ENCODE assay signal across 9 mouse cellular contexts in genomic region chr11:78247012-78247348, GRCm38 (mm10). TPM values are rescaled to one million over a fixed set of nuclear protein-coding genes. Genes with fewer than 3 reads are reported as not detected.
DNase-seq lines count a peak whose midpoint lies in the region; ATAC-seq and TF ChIP-seq lines count a peak whose summit lies in the region.
"Had no signal": no experiment of that assay in that cellular context is flagged by ENCODE, and none has a peak within 500 bp of the region (broad histone marks: within the 10 kb centered on the region; RNA-seq: fewer than 3 reads in every experiment).

No protein-coding gene starts in this region.

- no peaks in the 10 kb centered on the region for H3K27me3 ChIP-seq in kidney, postnatal 0 days (ENCODE audit: insufficient read depth, low read length)
- no peaks in the 10 kb centered on the region for H3K27me3 ChIP-seq in embryonic facial prominence, embryonic 12.5 days
- H3K27me3 ChIP-seq in hindbrain, embryonic 16.5 days (replicated peaks; ENCODE audit: control insufficient read depth, insufficient read depth, low read length) = no peaks in the 10 kb centered on the region
- no peaks in the 10 kb centered on the region for H3K27me3 ChIP-seq in midbrain, postnatal 0 days (ENCODE audit: insufficient read depth, low read length)

- no peak for ATAC-seq in kidney, postnatal 0 days (replicated peaks; ENCODE audit: low FRiP score, low read depth)
- no peak for ATAC-seq in embryonic facial prominence, embryonic 12.5 days (ENCODE audit: insufficient number of reproducible peaks, insufficient read depth, low FRiP score, low TSS enrichment)
- ATAC-seq in hindbrain, embryonic 16.5 days = no peak
- no peak for ATAC-seq in midbrain, postnatal 0 days (ENCODE audit: low FRiP score)

- DNase-seq in kidney, postnatal 0 days (ENCODE audit: low spot score) = peak; percentile 34
- DNase-seq in kidney, adult 11 months = no peak
- DNase-seq in midbrain, postnatal 0 days (ENCODE audit: low spot score) = no peak
- DNase-seq in cerebellum, postnatal 4 days (ENCODE audit: low spot score in 2 of 2) = no peak
- no peak for DNase-seq in ovary, postnatal 14 days (ENCODE audit: low spot score)
- DNase-seq in gastrocnemius, postnatal 14 days = no peak
- DNase-seq: cerebellum, adult 9-11 months had no signal

- H3K27ac ChIP-seq in kidney, postnatal 0 days = no peak overlapping the region
- no peak overlapping the region for H3K27ac ChIP-seq in embryonic facial prominence, embryonic 12.5 days
- H3K27ac ChIP-seq in hindbrain, embryonic 16.5 days (ENCODE audit: low read depth, low read length) = no peak overlapping the region
- no peak overlapping the region for H3K27ac ChIP-seq in midbrain, postnatal 0 days (ENCODE audit: low read depth, low read length)

- H3K9me3 ChIP-seq in kidney, postnatal 0 days (replicated peaks; ENCODE audit: low read length) = no peaks in the 10 kb centered on the region
- no peaks in the 10 kb centered on the region for H3K9me3 ChIP-seq in embryonic facial prominence, embryonic 12.5 days
- H3K9me3 ChIP-seq in hindbrain, embryonic 16.5 days (ENCODE audit: control insufficient read depth, low read length) = no peaks in the 10 kb centered on the region
- H3K9me3 ChIP-seq in midbrain, postnatal 0 days (ENCODE audit: low read length) = no peaks in the 10 kb centered on the region

- H3K4me1 ChIP-seq in kidney, postnatal 0 days (replicated peaks; ENCODE audit: insufficient read depth, low read length) = peaks cover 7% of the 10 kb centered on the region
- H3K4me1 ChIP-seq in embryonic facial prominence, embryonic 12.5 days = peaks cover 22% of the 10 kb centered on the region
- H3K4me1 ChIP-seq in hindbrain, embryonic 16.5 days (ENCODE audit: control insufficient read depth, insufficient read depth, low read depth, low read length) = peaks cover 38% of the 10 kb centered on the region
- peaks cover 20% of the 10 kb centered on the region for H3K4me1 ChIP-seq in midbrain, postnatal 0 days (ENCODE audit: insufficient read depth, low read length)

- intact Hi-C loops in gastrocnemius, postnatal 14 days (cut with DNase I; ENCODE audit: low total_unique reads) = no loop called here

- no peak for TF ChIP-seq CTCF in kidney, postnatal 0 days (IDR thresholded peaks at IDR 0.05; ENCODE audit: low read depth)
- no peak for TF ChIP-seq CTCF in midbrain, postnatal 0 days (IDR thresholded peaks at IDR 0.05)

- H3K4me3 ChIP-seq in kidney, postnatal 0 days (replicated peaks; ENCODE audit: low read depth, low read length) = peak overlapping the region; percentile 79
- H3K4me3 ChIP-seq in embryonic facial prominence, embryonic 12.5 days = peak overlapping the region; percentile 98
- no peak overlapping the region for H3K4me3 ChIP-seq in hindbrain, embryonic 16.5 days (ENCODE audit: low read length)
- H3K4me3 ChIP-seq in midbrain, postnatal 0 days (ENCODE audit: low read depth, low read length) = peak overlapping the region; percentile 92; the same call in 1 of the 2 replicates

- no peak overlapping the region; the same call in 1 of the 2 replicates for H3K9ac ChIP-seq in kidney, postnatal 0 days (ENCODE audit: low read depth, low read length)
- H3K9ac ChIP-seq in embryonic facial prominence, embryonic 12.5 days = no peak overlapping the region
- H3K9ac ChIP-seq in hindbrain, embryonic 16.5 days (ENCODE audit: low read depth, low read length) = no peak overlapping the region; the same call in 1 of the 2 replicates
- H3K9ac ChIP-seq in midbrain, postnatal 0 days (replicated peaks; ENCODE audit: low read length, poor library complexity, severe bottlenecking) = no peak overlapping the region

- WGBS in kidney, postnatal 0 days = 41% methylated on average over 3 of the region's 3 CpGs
- WGBS in embryonic facial prominence, embryonic 12.5 days = 63% methylated on average over 3 of the region's 3 CpGs
- 81% methylated on average over 3 of the region's 3 CpGs for WGBS in hindbrain, embryonic 16.5 days
- WGBS in midbrain, postnatal 0 days = 71% methylated on average over 3 of the region's 3 CpGs

- H3K36me3 ChIP-seq in kidney, postnatal 0 days (ENCODE audit: insufficient read depth, low read length) = peaks cover 6% of the 10 kb centered on the region
- peaks cover 12% of the 10 kb centered on the region for H3K36me3 ChIP-seq in embryonic facial prominence, embryonic 12.5 days
- no peaks in the 10 kb centered on the region; the same call in 1 of the 2 replicates for H3K36me3 ChIP-seq in hindbrain, embryonic 16.5 days (ENCODE audit: control insufficient read depth, insufficient read depth, low read length)
- peaks cover 8% of the 10 kb centered on the region for H3K36me3 ChIP-seq in midbrain, postnatal 0 days (ENCODE audit: insufficient read depth, low read length)

- peak overlapping the region; percentile 70 for H3K4me2 ChIP-seq in kidney, postnatal 0 days (ENCODE audit: low read length)
- H3K4me2 ChIP-seq in embryonic facial prominence, embryonic 12.5 days (replicated peaks) = peak overlapping the region; percentile 74
- peak overlapping the region; percentile 85 for H3K4me2 ChIP-seq in hindbrain, embryonic 16.5 days (ENCODE audit: low read length)
- peak overlapping the region; percentile 54; the same call in 1 of the 2 replicates for H3K4me2 ChIP-seq in midbrain, postnatal 0 days (ENCODE audit: low read depth, low read length, poor library complexity, severe bottlenecking)

RNA-seq across cellular contexts. Expression of gene Supt6, which starts 1.2 kb away (rescaled TPM):
- polyA plus RNA-seq in kidney, postnatal 0 days (2015; fragmentation: Nextera tagmentation; extraction: Ambion mirVana) = 14.4 and 16.8 TPM in 2 replicates
- 36.1 and 37.8 TPM in 2 replicates for polyA plus RNA-seq in embryonic facial prominence, embryonic 12.5 days (2016; fragmentation: Nextera tagmentation; extraction: Ambion mirVana)
- 21.5 and 27.3 TPM in 2 replicates for polyA plus RNA-seq in hindbrain, embryonic 16.5 days (2015; fragmentation: Nextera tagmentation; extraction: Ambion mirVana)
- total RNA-seq in midbrain, postnatal 0 days (2014; rRNA removed) = 37.4 and 37.6 TPM in 2 replicates
- 19.0 and 19.4 TPM in 2 replicates for polyA plus RNA-seq in midbrain, postnatal 0 days (2015; fragmentation: Nextera tagmentation; extraction: Ambion mirVana)
- total RNA-seq in gastrocnemius, postnatal 14 days (2021) = 10 to 100 TPM; 25.9 to 26.0 TPM

RNA-seq across cellular contexts. Expression of gene Sdf2, which starts 1.4 kb away (rescaled TPM):
- 104 and 106 TPM in 2 replicates for polyA plus RNA-seq in kidney, postnatal 0 days (2015; fragmentation: Nextera tagmentation; extraction: Ambion mirVana)
- 56.2 and 61.1 TPM in 2 replicates for polyA plus RNA-seq in embryonic facial prominence, embryonic 12.5 days (2016; fragmentation: Nextera tagmentation; extraction: Ambion mirVana)
- 99.8 and 110 TPM in 2 replicates for polyA plus RNA-seq in hindbrain, embryonic 16.5 days (2015; fragmentation: Nextera tagmentation; extraction: Ambion mirVana)
- 76.3 and 106 TPM in 2 replicates for total RNA-seq in midbrain, postnatal 0 days (2014; rRNA removed)
- polyA plus RNA-seq in midbrain, postnatal 0 days (2015; fragmentation: Nextera tagmentation; extraction: Ambion mirVana) = 114 and 115 TPM in 2 replicates
- total RNA-seq in gastrocnemius, postnatal 14 days (2021) = 10 to 100 TPM; 45.1 to 47.5 TPM

RNA-seq across cellular contexts. Expression of gene 2610507B11Rik, which starts 14.6 kb away (rescaled TPM):
- polyA plus RNA-seq in kidney, postnatal 0 days (2015; fragmentation: Nextera tagmentation; extraction: Ambion mirVana) = 96.3 and 98.2 TPM in 2 replicates
- polyA plus RNA-seq in embryonic facial prominence, embryonic 12.5 days (2016; fragmentation: Nextera tagmentation; extraction: Ambion mirVana) = 72.1 and 79.5 TPM in 2 replicates
- polyA plus RNA-seq in hindbrain, embryonic 16.5 days (2015; fragmentation: Nextera tagmentation; extraction: Ambion mirVana) = 55.1 and 57.4 TPM in 2 replicates
- total RNA-seq in midbrain, postnatal 0 days (2014; rRNA removed) = 71.1 and 71.4 TPM in 2 replicates
- polyA plus RNA-seq in midbrain, postnatal 0 days (2015; fragmentation: Nextera tagmentation; extraction: Ambion mirVana) = 40.8 and 49.2 TPM in 2 replicates
- total RNA-seq in gastrocnemius, postnatal 14 days (2021) = 100 to 1,000 TPM; 157 to 161 TPM

RNA-seq across cellular contexts. Expression of gene BC030499, which starts 43.7 kb away (rescaled TPM):
- polyA plus RNA-seq in kidney, postnatal 0 days (2015; fragmentation: Nextera tagmentation; extraction: Ambion mirVana) = 0.17 TPM in 1 of 2 replicates, not detected in the other
- 0.32 and 0.52 TPM in 2 replicates for polyA plus RNA-seq in embryonic facial prominence, embryonic 12.5 days (2016; fragmentation: Nextera tagmentation; extraction: Ambion mirVana)
- polyA plus RNA-seq in hindbrain, embryonic 16.5 days (2015; fragmentation: Nextera tagmentation; extraction: Ambion mirVana) = 0.16 and 0.40 TPM in 2 replicates
- 0.22 and 0.38 TPM in 2 replicates for total RNA-seq in midbrain, postnatal 0 days (2014; rRNA removed)
- 0.12 TPM in 1 of 2 replicates, not detected in the other for polyA plus RNA-seq in midbrain, postnatal 0 days (2015; fragmentation: Nextera tagmentation; extraction: Ambion mirVana)
- total RNA-seq in gastrocnemius, postnatal 14 days (2021) = under 1 TPM; 0.31 to 0.62 TPM

RNA-seq across cellular contexts. Expression of gene Proca1, which starts 53.8 kb away (rescaled TPM):
- 3.1 and 3.2 TPM in 2 replicates for polyA plus RNA-seq in kidney, postnatal 0 days (2015; fragmentation: Nextera tagmentation; extraction: Ambion mirVana)
- polyA plus RNA-seq in embryonic facial prominence, embryonic 12.5 days (2016; fragmentation: Nextera tagmentation; extraction: Ambion mirVana) = 2.9 TPM in 2 replicates
- polyA plus RNA-seq in hindbrain, embryonic 16.5 days (2015; fragmentation: Nextera tagmentation; extraction: Ambion mirVana) = 2.3 and 4.0 TPM in 2 replicates
- 1.0 TPM in 2 replicates for total RNA-seq in midbrain, postnatal 0 days (2014; rRNA removed)
- 3.3 and 4.8 TPM in 2 replicates for polyA plus RNA-seq in midbrain, postnatal 0 days (2015; fragmentation: Nextera tagmentation; extraction: Ambion mirVana)
- total RNA-seq in gastrocnemius, postnatal 14 days (2021) = under 1 TPM; 0.47 to 0.92 TPM
